Mouse (Mus musculus) heart, embryonic 15.5 days (tissue): Measurements from ENCODE around the gene Egfr. TPM values are rescaled to one million over a fixed set of nuclear protein-coding genes. Genes with fewer than 3 reads are reported as not detected.
A peak's percentile ranks its signal among the peaks of the same experiment; 100 is the strongest.

Experiments used
- ATAC-seq: fragments of 200-750 bp; cut with Nextera tagmentation; replicated peaks from 2 replicates; pipeline ENCODE4 v1.8.0; 2017; ENCODE audit warnings: low read depth, moderate TSS enrichment; ENCODE audit not compliant: insufficient number of reproducible peaks, insufficient read depth, low FRiP score
- H3K27ac ChIP-seq: fragments of 300-500 bp; sonication (generic); 2 replicates; pipeline ENCODE4 v1.5.1; 2015; ENCODE audit warnings: mild to moderate bottlenecking, inconsistent platforms
- H3K27me3 ChIP-seq: fragments of 300-500 bp; sonication (generic); 2 replicates; pipeline ENCODE4 v1.6.1; 2015; ENCODE audit warnings: inconsistent platforms
- H3K36me3 ChIP-seq: fragments of 300-500 bp; sonication (generic); 2 replicates; pipeline ENCODE4 v1.6.1; 2015; ENCODE audit warnings: mild to moderate bottlenecking, inconsistent platforms
- H3K4me1 ChIP-seq: fragments of 300-500 bp; sonication (generic); replicated peaks from 2 replicates; pipeline ENCODE4 v1.6.1; 2015; ENCODE audit warnings: inconsistent platforms
- H3K4me2 ChIP-seq: fragments of 300-500 bp; sonication (generic); 2 replicates; pipeline ENCODE4 v1.6.1; 2015; ENCODE audit warnings: inconsistent platforms, mild to moderate bottlenecking, moderate library complexity
- H3K4me3 ChIP-seq: fragments of 300-500 bp; sonication (generic); 2 replicates; pipeline ENCODE4 v1.5.1; 2015; ENCODE audit warnings: mild to moderate bottlenecking, inconsistent platforms
- H3K9ac ChIP-seq: fragments of 300-500 bp; sonication (generic); 2 replicates; pipeline ENCODE4 v1.6.1; 2015; ENCODE audit warnings: mild to moderate bottlenecking, inconsistent platforms
- H3K9me3 ChIP-seq: fragments of 300-500 bp; sonication (generic); replicated peaks from 2 replicates; pipeline ENCODE4 v1.6.1; 2016; ENCODE audit warnings: inconsistent platforms
- WGBS: fragments of 180-500 bp; shearing (Covaris S2); methylation state at CpG from one replicate; pipeline ENCODE4 v1.1.7; 2015; ENCODE audit warnings: mixed read lengths; 5-methylcytosine and 5-hydroxymethylcytosine counted together
- polyA plus RNA-seq: library from polyadenylated mRNA; unstranded; fragments of >200 nt; fragmentation: Nextera tagmentation; extraction: Ambion mirVana; gene quantifications from 2 replicates; pipeline ENCODE4 v1.2.1, GENCODE M21; 2015

Egfr gene
- polyA plus RNA-seq, 1 experiment from 2014 or later: 3.3 TPM

- no peaks in the 10 kb centered on the region for H3K9me3 ChIP-seq
- no peak overlapping the region for H3K4me2 ChIP-seq
- H3K27me3 ChIP-seq: no peaks in the 10 kb centered on the region
- H3K4me3 ChIP-seq: no peak overlapping the region
- whole genome bisulfite sequencing: 59% methylated on average over 8 of the region's 8 CpGs
- no peak for ATAC-seq
- H3K4me1 ChIP-seq: no peaks in the 10 kb centered on the region
- no peak overlapping the region; the same call in 1 of the 2 replicates for H3K27ac ChIP-seq
- H3K36me3 ChIP-seq: no peaks in the 10 kb centered on the region
- no peak overlapping the region for H3K9ac ChIP-seq
These were observed 78.7 kb downstream of the Egfr start for GRCm38 (mm10) chr11:16830531-16831227.

- 65% methylated on average over 5 of the region's 5 CpGs for WGBS
- no peak for ATAC-seq
These were observed 80.0 kb downstream of the Egfr start for GRCm38 (mm10) chr11:16831974-16832464.

GRCm38 (mm10) chr11:16838772-16839171, 86.8 kb downstream of the Egfr start:
- no peaks in the 10 kb centered on the region for H3K27me3 ChIP-seq
- no peak overlapping the region for H3K9ac ChIP-seq
- WGBS: 71% methylated on average over 3 of the region's 3 CpGs
- no peak overlapping the region for H3K27ac ChIP-seq
- no peaks in the 10 kb centered on the region for H3K36me3 ChIP-seq
- H3K4me1 ChIP-seq: no peaks in the 10 kb centered on the region; the same call in 1 of the 2 replicates
- H3K4me2 ChIP-seq: no peak overlapping the region
- no peak for ATAC-seq
- H3K4me3 ChIP-seq: no peak overlapping the region
- H3K9me3 ChIP-seq: no peaks in the 10 kb centered on the region

More at GRCm38 (mm10) chr11:16831974-16832464, 80.0 kb downstream of the Egfr start:
- Histone ChIP-seq H3K27me3 (no peaks in the 10 kb centered on the region), H3K36me3 (no peaks in the 10 kb centered on the region), H3K9me3 (no peaks in the 10 kb centered on the region), H3K4me3 (no peak overlapping the region), H3K27ac (no peak overlapping the region), H3K4me2 (no peak overlapping the region), H3K4me1 (no peaks in the 10 kb centered on the region), H3K9ac (no peak overlapping the region)

- no peak overlapping the region for H3K27ac ChIP-seq
- no peak overlapping the region for H3K4me3 ChIP-seq
- WGBS: 75% methylated on average over 3 of the region's 3 CpGs
- H3K9me3 ChIP-seq: no peaks in the 10 kb centered on the region
- H3K27me3 ChIP-seq: 0 out of 2 replicates have a peak, but pooled peaks cover 2% of the 10 kb centered on the region
- no peaks in the 10 kb centered on the region; the same call in 1 of the 2 replicates for H3K4me1 ChIP-seq
- no peak overlapping the region for H3K9ac ChIP-seq
- ATAC-seq: no peak
- H3K4me2 ChIP-seq: no peak overlapping the region
- H3K36me3 ChIP-seq: no peaks in the 10 kb centered on the region
These were observed 90.9 kb downstream of the Egfr start for GRCm38 (mm10) chr11:16842924-16843323.

- H3K4me3 ChIP-seq: no peak overlapping the region
- H3K9me3 ChIP-seq: no peaks in the 10 kb centered on the region
- H3K9ac ChIP-seq: no peak overlapping the region
- ATAC-seq: no peak
- no peaks in the 10 kb centered on the region; the same call in 1 of the 2 replicates for H3K4me1 ChIP-seq
- 0 out of 2 replicates have a peak, but pooled peaks cover 2% of the 10 kb centered on the region for H3K27me3 ChIP-seq
- H3K36me3 ChIP-seq: no peaks in the 10 kb centered on the region
- peak overlapping the region; percentile 43 for H3K27ac ChIP-seq
- 35% methylated on average over 12 of the region's 12 CpGs for WGBS
- H3K4me2 ChIP-seq: peak overlapping the region; percentile 17; the same call in 1 of the 2 replicates
These were observed 92.0 kb downstream of the Egfr start for GRCm38 (mm10) chr11:16843889-16844568.

- Histone ChIP-seq H3K4me3 (no peak overlapping the region), H3K27me3 (0 out of 2 replicates have a peak, but pooled peaks cover 2% of the 10 kb centered on the region), H3K27ac (peak overlapping the region; percentile 31), H3K9ac (no peak overlapping the region), H3K36me3 (no peaks in the 10 kb centered on the region), H3K9me3 (no peaks in the 10 kb centered on the region), H3K4me1 (no peaks in the 10 kb centered on the region; the same call in 1 of the 2 replicates), H3K4me2 (no peak overlapping the region)
- no peak for ATAC-seq
- WGBS: 65% methylated on average over 6 of the region's 6 CpGs
These were observed 96.9 kb downstream of the Egfr start for GRCm38 (mm10) chr11:16848881-16849280.

GRCm38 (mm10) chr11:16851361-16851760, 99.4 kb downstream of the Egfr start:
- H3K36me3 ChIP-seq: no peaks in the 10 kb centered on the region
- no peak overlapping the region for H3K4me2 ChIP-seq
- no peaks in the 10 kb centered on the region for H3K4me1 ChIP-seq
- no peak for ATAC-seq
- WGBS: 77% methylated on average over 1 of the region's 1 CpGs
- no peaks in the 10 kb centered on the region for H3K27me3 ChIP-seq
- H3K4me3 ChIP-seq: no peak overlapping the region
- no peaks in the 10 kb centered on the region for H3K9me3 ChIP-seq
- no peak overlapping the region for H3K27ac ChIP-seq
- no peak overlapping the region for H3K9ac ChIP-seq

GRCm38 (mm10) chr11:16854111-16854510, 102.1 kb downstream of the Egfr start:
- Histone ChIP-seq H3K36me3 (no peaks in the 10 kb centered on the region), H3K9ac (no peak overlapping the region), H3K4me2 (no peak overlapping the region), H3K4me1 (no peaks in the 10 kb centered on the region), H3K4me3 (no peak overlapping the region), H3K9me3 (no peaks in the 10 kb centered on the region), H3K27me3 (no peaks in the 10 kb centered on the region), H3K27ac (no peak overlapping the region)
- 42% methylated on average over 2 of the region's 2 CpGs for WGBS
- no peak for ATAC-seq

- WGBS: 82% methylated on average over 2 of the region's 2 CpGs
- H3K4me1 ChIP-seq: no peaks in the 10 kb centered on the region
These were observed 105.3 kb downstream of the Egfr start for GRCm38 (mm10) chr11:16857346-16857745.

GRCm38 (mm10) chr11:16861037-16861436, 109.0 kb downstream of the Egfr start:
- no peak overlapping the region for H3K4me2 ChIP-seq
- no peak for ATAC-seq
- no peak overlapping the region for H3K27ac ChIP-seq
- H3K9ac ChIP-seq: no peak overlapping the region
- peaks cover 12% of the 10 kb centered on the region; the same call in 1 of the 2 replicates for H3K27me3 ChIP-seq
- 59% methylated on average over 6 of the region's 6 CpGs for WGBS
- H3K36me3 ChIP-seq: no peaks in the 10 kb centered on the region
- no peaks in the 10 kb centered on the region for H3K9me3 ChIP-seq
- peaks cover 6% of the 10 kb centered on the region for H3K4me1 ChIP-seq
- H3K4me3 ChIP-seq: no peak overlapping the region

More at GRCm38 (mm10) chr11:16857346-16857745, 105.3 kb downstream of the Egfr start:
- H3K4me3 ChIP-seq: no peak overlapping the region
- H3K27ac ChIP-seq: no peak overlapping the region
- ATAC-seq: no peak
- no peaks in the 10 kb centered on the region for H3K36me3 ChIP-seq
- 0 out of 2 replicates have a peak, but pooled peaks cover 8% of the 10 kb centered on the region for H3K27me3 ChIP-seq
- no peak overlapping the region for H3K9ac ChIP-seq
- no peaks in the 10 kb centered on the region for H3K9me3 ChIP-seq
- no peak overlapping the region for H3K4me2 ChIP-seq

- Histone ChIP-seq H3K36me3 (no peaks in the 10 kb centered on the region), H3K4me2 (no peak overlapping the region), H3K27me3 (peaks cover 26% of the 10 kb centered on the region), H3K4me1 (peaks cover 6% of the 10 kb centered on the region), H3K4me3 (no peak overlapping the region), H3K9ac (no peak overlapping the region), H3K9me3 (no peaks in the 10 kb centered on the region), H3K27ac (no peak overlapping the region)
- no peak for ATAC-seq
These were observed 111.5 kb downstream of the Egfr start for GRCm38 (mm10) chr11:16863547-16863946.
